Mouse (Mus musculus): ENCODE results near the gene Cyp27b1. TPM values are rescaled to one million over a fixed set of nuclear protein-coding genes. Genes with fewer than 3 reads are reported as not detected.

Cyp27b1 gene
- polyA plus RNA-seq, 1 experiment from 2014 or later: not detected

DNA sequence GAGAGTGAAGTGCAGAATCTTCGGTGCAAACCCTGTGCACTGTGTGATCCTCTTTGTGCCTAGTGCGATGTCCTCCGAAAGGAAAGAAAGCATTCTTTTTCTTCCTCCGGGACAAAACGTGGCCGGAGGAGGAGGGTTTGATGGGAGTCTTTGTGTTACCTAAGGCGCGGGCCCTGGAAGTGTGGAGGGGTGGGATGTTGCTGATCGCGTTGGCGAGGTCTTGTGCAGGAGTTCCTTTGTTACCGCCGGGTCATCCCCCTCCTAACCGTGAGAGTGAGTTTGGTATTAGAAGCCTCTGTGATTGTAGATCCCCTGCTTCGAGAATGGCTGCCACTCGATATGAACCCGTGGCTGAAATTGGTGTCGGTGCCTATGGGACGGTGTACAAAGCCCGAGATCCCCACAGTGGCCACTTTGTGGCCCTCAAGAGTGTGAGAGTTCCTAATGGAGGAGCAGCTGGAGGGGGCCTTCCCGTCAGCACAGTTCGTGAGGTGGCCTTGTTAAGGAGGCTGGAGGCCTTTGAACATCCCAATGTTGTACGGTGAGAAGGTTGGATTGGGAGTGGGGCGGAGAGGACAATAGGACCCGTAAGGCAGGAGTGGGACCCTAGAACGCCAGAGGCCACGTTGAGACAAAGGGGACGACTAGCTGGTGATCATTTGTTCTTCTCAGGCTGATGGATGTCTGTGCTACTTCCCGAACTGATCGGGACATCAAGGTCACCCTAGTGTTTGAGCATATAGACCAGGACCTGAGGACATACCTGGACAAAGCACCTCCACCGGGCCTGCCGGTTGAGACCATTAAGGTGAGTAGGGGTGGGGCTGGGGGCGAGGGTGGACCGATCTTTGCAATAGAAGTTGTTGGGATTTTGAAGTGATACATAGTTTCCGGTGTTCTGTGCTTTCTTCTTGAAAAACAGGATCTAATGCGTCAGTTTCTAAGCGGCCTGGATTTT is 16.1 kb downstream of the Cyp27b1 start:
- Histone ChIP-seq H3K4me2 (ENCODE audit: low read length) (peak overlapping the region; percentile 86), H3K4me1 (ENCODE audit: control insufficient read depth in 2 of 2, insufficient read depth in 2 of 2, low read length in 2 of 2) (peaks cover 10 to 32% of the 10 kb centered on the region in 2 experiments), H3K4me3 (ENCODE audit: control insufficient read depth in 1 of 2, insufficient read depth in 1 of 2, low read depth in 1 of 2, low read length in 2 of 2) (peak overlapping the region; percentile 56 to 87), H3K9ac (ENCODE audit: low read length) (peak overlapping the region; percentile 97), H3K27me3 (ENCODE audit: control insufficient read depth, insufficient read depth, low read length) (peaks cover 19% of the 10 kb centered on the region), H3K36me3 (ENCODE audit: control insufficient read depth, insufficient read depth, low read length) (peaks cover 44% of the 10 kb centered on the region), H3K27ac (replicated peaks in 1 of 2; ENCODE audit: control insufficient read depth in 1 of 2, insufficient read depth in 1 of 2, low read depth in 2 of 2, low read length in 2 of 2) (peak overlapping the region; percentile 73 to 90), H3K9me3 (ENCODE audit: control insufficient read depth, low read length) (no peaks in the 10 kb centered on the region)
- WGBS: 12% methylated on average over 37 of the region's 37 CpGs
- ATAC-seq (ENCODE audit: insufficient number of reproducible peaks, insufficient read depth, low FRiP score, low read depth): peak; percentile 1; the same call in 1 of the 2 replicates

- Histone ChIP-seq H3K4me2 (ENCODE audit: low read length) (no peak overlapping the region), H3K27ac (replicated peaks in 1 of 2; ENCODE audit: control insufficient read depth in 1 of 2, insufficient read depth in 1 of 2, low read depth in 2 of 2, low read length in 2 of 2) (0 out of 4 replicates have a peak overlapping the region, but pooled peaks of 1 of the 2 experiments have one; percentile 90)
- 53% methylated on average over 9 of the region's 9 CpGs for WGBS
Observed at GRCm38 (mm10) chr10:127065981-127066380, 17.9 kb downstream of the Cyp27b1 start.

DNA sequence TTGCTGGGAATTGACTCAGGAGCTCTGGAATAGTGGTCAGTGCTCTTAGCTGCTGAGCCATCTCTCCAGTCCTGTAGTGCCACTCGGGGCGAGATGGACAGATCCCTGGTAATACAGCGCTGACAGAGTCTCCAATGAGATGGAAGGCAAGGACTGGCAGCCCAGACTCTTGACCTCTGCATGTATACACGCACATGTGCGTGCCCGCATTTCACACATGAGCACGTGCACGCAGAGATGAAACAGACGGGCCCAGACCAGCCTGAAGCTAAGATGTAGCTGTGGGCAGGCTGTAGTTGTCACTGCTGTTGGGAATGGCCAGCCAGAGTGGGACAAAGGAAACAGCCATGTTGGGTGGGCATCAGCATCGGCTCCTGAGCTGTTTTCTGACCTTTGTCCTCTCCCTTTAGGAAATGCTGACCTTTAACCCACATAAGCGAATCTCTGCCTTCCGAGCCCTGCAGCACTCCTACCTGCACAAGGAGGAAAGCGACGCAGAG is 18.5 kb downstream of the Cyp27b1 start:
- ATAC-seq (ENCODE audit: insufficient number of reproducible peaks, insufficient read depth, low FRiP score, low read depth): no peak
- Histone ChIP-seq H3K4me2 (ENCODE audit: low read length) (no peak overlapping the region), H3K27me3 (ENCODE audit: control insufficient read depth, insufficient read depth, low read length) (peaks cover 4% of the 10 kb centered on the region), H3K9me3 (ENCODE audit: control insufficient read depth, low read length) (no peaks in the 10 kb centered on the region), H3K9ac (ENCODE audit: low read length) (no peak overlapping the region), H3K4me1 (ENCODE audit: control insufficient read depth in 2 of 2, insufficient read depth in 2 of 2, low read length in 2 of 2) (peaks cover 14 to 24% of the 10 kb centered on the region in 2 experiments), H3K27ac (replicated peaks in 1 of 2; ENCODE audit: control insufficient read depth in 1 of 2, insufficient read depth in 1 of 2, low read depth in 2 of 2, low read length in 2 of 2) (no peak overlapping the region), H3K36me3 (ENCODE audit: control insufficient read depth, insufficient read depth, low read length) (peaks cover 44% of the 10 kb centered on the region), H3K4me3 (ENCODE audit: control insufficient read depth in 1 of 2, insufficient read depth in 1 of 2, low read depth in 1 of 2, low read length in 2 of 2) (no peak overlapping the region)
- WGBS: 93% methylated on average over 14 of the region's 14 CpGs

More at GRCm38 (mm10) chr10:127065981-127066380, 17.9 kb downstream of the Cyp27b1 start:
- Histone ChIP-seq H3K36me3 (ENCODE audit: control insufficient read depth, insufficient read depth, low read length) (peaks cover 44% of the 10 kb centered on the region), H3K9me3 (ENCODE audit: control insufficient read depth, low read length) (no peaks in the 10 kb centered on the region), H3K9ac (ENCODE audit: low read length) (no peak overlapping the region), H3K4me1 (ENCODE audit: control insufficient read depth in 2 of 2, insufficient read depth in 2 of 2, low read length in 2 of 2) (peaks cover 12 to 24% of the 10 kb centered on the region in 2 experiments), H3K4me3 (ENCODE audit: control insufficient read depth in 1 of 2, insufficient read depth in 1 of 2, low read depth in 1 of 2, low read length in 2 of 2) (no peak overlapping the region), H3K27me3 (ENCODE audit: control insufficient read depth, insufficient read depth, low read length) (peaks cover 10% of the 10 kb centered on the region)
- ATAC-seq (ENCODE audit: insufficient number of reproducible peaks, insufficient read depth, low FRiP score, low read depth): no peak

DNA sequence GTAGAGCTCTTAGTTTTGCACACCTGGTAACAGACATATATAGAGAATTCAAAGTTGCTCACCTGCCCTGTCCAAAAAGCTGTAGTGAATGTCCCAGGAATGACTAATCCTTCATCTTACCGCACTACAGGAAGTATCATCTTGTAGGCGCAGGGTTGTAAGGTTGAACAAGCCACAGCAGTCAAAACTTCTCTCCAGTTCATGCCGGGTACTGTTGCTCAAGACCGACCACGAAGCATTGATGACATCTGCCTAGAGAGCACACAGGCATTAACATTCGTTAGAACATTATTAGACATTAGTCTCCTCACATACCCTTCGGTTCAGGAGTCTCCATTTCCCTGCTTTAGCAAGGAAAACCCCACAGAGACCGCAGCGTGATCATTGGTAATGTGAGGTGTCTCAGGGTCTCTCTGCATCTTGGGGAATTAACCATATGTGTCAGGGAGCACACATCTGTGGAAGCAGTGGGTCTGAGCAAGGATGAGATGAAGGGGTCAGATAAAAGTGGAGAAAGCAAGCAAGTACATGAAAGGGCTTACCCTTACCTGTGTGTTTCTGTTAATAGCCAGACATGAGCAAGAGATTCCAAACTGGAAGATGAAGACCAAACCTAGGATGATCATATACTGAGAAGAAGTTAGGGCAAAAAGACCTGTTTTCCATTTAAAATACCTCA is 20.4 kb downstream of the Cyp27b1 start:
- Histone ChIP-seq H3K4me2 (ENCODE audit: low read length) (peak overlapping the region; percentile 90), H3K4me1 (ENCODE audit: control insufficient read depth in 2 of 2, insufficient read depth in 2 of 2, low read length in 2 of 2) (peaks cover 14 to 24% of the 10 kb centered on the region in 2 experiments), H3K9ac (ENCODE audit: low read length) (peak overlapping the region; percentile 79), H3K27ac (replicated peaks in 1 of 2; ENCODE audit: control insufficient read depth in 1 of 2, insufficient read depth in 1 of 2, low read depth in 2 of 2, low read length in 2 of 2) (no peak overlapping the region), H3K27me3 (ENCODE audit: control insufficient read depth, insufficient read depth, low read length) (no peaks in the 10 kb centered on the region), H3K9me3 (ENCODE audit: control insufficient read depth, low read length) (no peaks in the 10 kb centered on the region), H3K4me3 (ENCODE audit: control insufficient read depth in 1 of 2, insufficient read depth in 1 of 2, low read depth in 1 of 2, low read length in 2 of 2) (peak overlapping the region in 1 of 2 experiments; percentile 61; a peak in 1 of 4 replicates), H3K36me3 (ENCODE audit: control insufficient read depth, insufficient read depth, low read length) (peaks cover 44% of the 10 kb centered on the region)
- no peak for ATAC-seq (ENCODE audit: insufficient number of reproducible peaks, insufficient read depth, low FRiP score, low read depth)
- 82% methylated on average over 9 of the region's 9 CpGs for WGBS

- H3K36me3 ChIP-seq (ENCODE audit: control insufficient read depth, insufficient read depth, low read length): peaks cover 43% of the 10 kb centered on the region
- H3K27ac ChIP-seq (replicated peaks in 1 of 2; ENCODE audit: control insufficient read depth in 1 of 2, insufficient read depth in 1 of 2, low read depth in 2 of 2, low read length in 2 of 2): peak overlapping the region; percentile 80 to 94
- peak overlapping the region; percentile 90 for H3K4me2 ChIP-seq (ENCODE audit: low read length)
- peak overlapping the region; percentile 61 to 96 for H3K4me3 ChIP-seq (ENCODE audit: control insufficient read depth in 1 of 2, insufficient read depth in 1 of 2, low read depth in 1 of 2, low read length in 2 of 2)
- H3K27me3 ChIP-seq (ENCODE audit: control insufficient read depth, insufficient read depth, low read length): no peaks in the 10 kb centered on the region
- H3K9me3 ChIP-seq (ENCODE audit: control insufficient read depth, low read length): no peaks in the 10 kb centered on the region
- H3K9ac ChIP-seq (ENCODE audit: low read length): peak overlapping the region; percentile 79
- no peak for ATAC-seq (ENCODE audit: insufficient number of reproducible peaks, insufficient read depth, low FRiP score, low read depth)
- H3K4me1 ChIP-seq (ENCODE audit: control insufficient read depth in 2 of 2, insufficient read depth in 2 of 2, low read length in 2 of 2): peaks cover 14 to 22% of the 10 kb centered on the region in 2 experiments
- WGBS: 5% methylated on average over 30 of the region's 30 CpGs
Observed at GRCm38 (mm10) chr10:127069281-127070189, 21.5 kb downstream of the Cyp27b1 start.

GRCm38 (mm10) chr10:127070190-127071121 is 22.4 kb downstream of the Cyp27b1 start, which contains the start of gene Tspan31:
Gene Tspan31 (minus strand): TSS chr10:127070264.
- peaks cover 9 to 13% of the 10 kb centered on the region in 2 experiments for H3K4me1 ChIP-seq (ENCODE audit: control insufficient read depth in 2 of 2, insufficient read depth in 2 of 2, low read length in 2 of 2)
- peak within 1 kb of the TSS; percentile 80 to 94 for H3K27ac ChIP-seq (replicated peaks in 1 of 2; ENCODE audit: control insufficient read depth in 1 of 2, insufficient read depth in 1 of 2, low read depth in 2 of 2, low read length in 2 of 2)
- H3K4me3 ChIP-seq (ENCODE audit: control insufficient read depth in 1 of 2, insufficient read depth in 1 of 2, low read depth in 1 of 2, low read length in 2 of 2): peak within 1 kb of the TSS; percentile 61 to 96
- H3K27me3 ChIP-seq (ENCODE audit: control insufficient read depth, insufficient read depth, low read length): peaks cover 4% of the 10 kb centered on the region
- WGBS: 2% methylated on average over 36 of the region's 36 CpGs
- peak; percentile 85 for ATAC-seq (ENCODE audit: insufficient number of reproducible peaks, insufficient read depth, low FRiP score, low read depth)
- H3K9me3 ChIP-seq (ENCODE audit: control insufficient read depth, low read length): no peaks in the 10 kb centered on the region
- H3K4me2 ChIP-seq (ENCODE audit: low read length): peak within 1 kb of the TSS; percentile 90
- peak within 1 kb of the TSS; percentile 79 for H3K9ac ChIP-seq (ENCODE audit: low read length)
- H3K36me3 ChIP-seq (ENCODE audit: control insufficient read depth, insufficient read depth, low read length): peaks cover 34% of the 10 kb centered on the region

Data from heart, embryonic 14.5 days (tissue).